Mouse (Mus musculus) lung, adult 2 months (tissue): Measurements from ENCODE around the gene Zdhhc16.

Experiments
- CTCF ChIP-seq: fragments of 200-500 bp; IDR thresholded peaks from 2 replicates; pipeline ENCODE4 v1.5.1; 2011; ENCODE audit warnings: mild to moderate bottlenecking, low read length, control low read depth; ENCODE audit not compliant: insufficient read depth
- POLR2A ChIP-seq: fragments of 200-500 bp; IDR thresholded peaks from 2 replicates; pipeline ENCODE4 v1.6.1; 2011; ENCODE audit warnings: low read depth, mild to moderate bottlenecking, control low read depth, low read length, borderline replicate concordance; ENCODE audit errors: extremely low read depth

DNA sequence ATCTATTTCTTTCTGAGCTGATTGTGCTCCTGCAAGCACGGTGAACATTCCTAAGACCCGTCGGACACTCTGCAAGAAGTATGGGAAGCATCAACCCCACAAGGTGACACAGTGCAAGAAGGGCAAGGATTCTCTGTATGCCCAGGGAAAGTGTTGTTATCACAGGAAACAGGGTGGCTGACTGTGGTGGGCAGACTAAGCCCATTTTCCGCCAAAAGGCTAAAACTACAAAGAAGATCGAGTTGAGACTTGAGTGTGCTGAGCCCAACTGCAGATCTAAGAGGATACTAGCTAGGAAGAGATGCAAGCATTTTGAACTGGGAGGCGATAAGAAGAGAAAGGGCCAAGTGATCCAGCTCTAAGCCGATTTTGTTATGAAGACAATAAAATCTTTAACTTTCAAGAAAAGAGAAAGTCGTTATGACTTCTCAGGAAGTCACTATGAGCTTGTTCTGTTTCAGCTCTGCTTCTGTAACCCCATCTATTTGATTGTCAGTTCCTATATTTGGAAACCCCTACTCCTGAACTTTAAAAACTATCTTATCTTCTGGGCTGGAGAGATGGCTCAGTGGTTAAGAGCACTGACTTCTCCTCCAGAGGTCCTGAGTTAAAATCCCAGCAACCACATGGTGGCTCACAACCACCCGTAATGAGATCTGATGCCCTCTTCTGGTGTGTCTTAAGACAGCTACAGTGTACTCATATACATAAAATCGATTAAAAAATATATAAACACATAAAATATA is 30.3 kb upstream of the Zdhhc16 start:
- no peak for TF ChIP-seq CTCF
- TF ChIP-seq POLR2A: no peak
